Mouse (Mus musculus) megakaryocyte, embryonic 14.5 days (primary cell): ENCODE measurements at regions not wholly inside any gene's neighbourhood (a gene's known extent, or its start where the extent isn't known, plus 50 kb on each side); places are given as distances from the start of the nearest gene placed in this dataset.

Source experiments
- FLI1 ChIP-seq: IDR thresholded peaks from 2 replicates; pipeline ENCODE4 v1.6.1; 2012; ENCODE audit warnings: low read length, inconsistent platforms, mixed read lengths
- GATA1 ChIP-seq: IDR thresholded peaks from 3 replicates; pipeline ENCODE4 v1.6.1; 2012; ENCODE audit warnings: mixed read lengths, low read length, inconsistent platforms, borderline replicate concordance

GRCm38 (mm10) chr13:52771518-52771917, 158.0 kb downstream of the Auh start:
- TF ChIP-seq GATA1 = no peak
- no peak for TF ChIP-seq FLI1
